Mouse (Mus musculus) bone marrow macrophage, adult 2 months (primary cell): ENCODE data around the gene Vamp1.

Experiments
- CTCF ChIP-seq: IDR thresholded peaks from 2 replicates; pipeline ENCODE4 v1.5.1; 2012; ENCODE audit warnings: low read depth, mild to moderate bottlenecking, low read length, moderate library complexity
- POLR2A ChIP-seq: IDR thresholded peaks from 2 replicates; pipeline ENCODE4 v1.6.1; 2012; ENCODE audit warnings: mild to moderate bottlenecking, low read depth, low read length, borderline replicate concordance

GRCm38 (mm10) chr6:125230571-125230970, 15.2 kb downstream of the Vamp1 start:
- TF ChIP-seq CTCF = no peak
- TF ChIP-seq POLR2A = no peak
